Mouse (Mus musculus) heart, adult 2 months (tissue): Measurements from ENCODE around the gene Cacna1g.
A peak's percentile ranks its signal among the peaks of the same experiment; 100 is the strongest.

Experiments used
- CTCF ChIP-seq: fragments of 200-600 bp; IDR thresholded peaks from 2 replicates; pipeline ENCODE4 v1.8.1; 2022; ENCODE audit warnings: antibody characterized with exemption, mild to moderate bottlenecking, moderate library complexity
- EP300 ChIP-seq: fragments of 200-500 bp; IDR thresholded peaks from 2 replicates; pipeline ENCODE4 v1.6.1; 2011; ENCODE audit warnings: low read depth, low read length, control low read depth; ENCODE audit not compliant: insufficient read depth
- POLR2A ChIP-seq: fragments of 200-500 bp; IDR thresholded peaks from 2 replicates; pipeline ENCODE4 v1.6.1; 2011; ENCODE audit warnings: mild to moderate bottlenecking, low read depth, low read length, control low read depth; ENCODE audit not compliant: insufficient read depth

DNA sequence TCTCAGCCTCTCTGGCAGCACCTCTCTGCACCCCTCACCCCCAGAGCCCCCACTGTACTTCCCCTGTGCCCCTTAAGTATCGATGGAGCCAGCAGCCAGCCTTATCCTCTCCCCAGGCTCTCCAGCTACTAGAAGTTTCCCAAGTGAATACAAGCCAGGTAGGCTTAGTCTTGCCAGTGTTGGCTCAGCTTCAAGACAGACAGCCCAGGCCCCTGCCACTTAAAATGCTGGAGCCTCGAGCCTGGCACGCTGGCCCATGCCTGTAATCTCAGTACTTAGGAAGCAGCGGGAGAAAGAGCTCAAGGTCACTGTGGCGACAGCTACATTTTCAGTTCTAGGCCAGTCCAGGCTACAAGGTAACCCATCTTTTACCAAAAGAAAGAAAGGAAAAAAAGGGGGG is 24.1 kb downstream of the Cacna1g start:
- TF ChIP-seq CTCF = no peak
- TF ChIP-seq POLR2A = no peak
- TF ChIP-seq EP300 = 0 out of 2 replicates have a peak, but pooled peaks have one; percentile 54
